Mouse (Mus musculus): Measurements from ENCODE around the gene Nit2. TPM values are rescaled to one million over a fixed set of nuclear protein-coding genes. Genes with fewer than 3 reads are reported as not detected.

The Nit2 gene
- polyA plus RNA-seq, 1 experiment from 2014 or later, result 84.4 TPM

GRCm38 (mm10) chr16:57126268-57126667 lies 40.9 kb downstream of the Nit2 start:
- DNase-seq (ENCODE audit: low spot score), result no peak
- 88% methylated on average over 4 of the region's 4 CpGs for WGBS

GRCm38 (mm10) chr16:57122682-57123445 lies 44.3 kb downstream of the Nit2 start:
- WGBS, result 41% methylated on average over 6 of the region's 6 CpGs
- no peak for DNase-seq (ENCODE audit: low spot score)

More at GRCm38 (mm10) chr16:57126268-57126667, 40.9 kb downstream of the Nit2 start:
- Histone ChIP-seq H3K4me1 (replicated peaks; ENCODE audit: control insufficient read depth, insufficient read depth, low read length) (peaks cover 18% of the 10 kb centered on the region), H3K27ac (ENCODE audit: low read depth) (no peak overlapping the region), H3K27me3 (replicated peaks; ENCODE audit: control insufficient read depth, insufficient read depth, low read length) (no peaks in the 10 kb centered on the region), H3K4me2 (ENCODE audit: low read length) (no peak overlapping the region), H3K36me3 (ENCODE audit: control insufficient read depth, insufficient read depth, low read length) (peaks cover 4% of the 10 kb centered on the region; the same call in 1 of the 2 replicates), H3K4me3 (ENCODE audit: low read depth, low read length) (no peak overlapping the region), H3K9me3 (ENCODE audit: control insufficient read depth, low read length) (no peaks in the 10 kb centered on the region), H3K9ac (ENCODE audit: low read length) (no peak overlapping the region)
- no peak for ATAC-seq (replicated peaks; ENCODE audit: low FRiP score, low TSS enrichment, low read depth)

GRCm38 (mm10) chr16:57121816-57122415 lies 45.2 kb downstream of the Nit2 start:
- Histone ChIP-seq H3K9ac (ENCODE audit: low read length) (peak overlapping the region; percentile 92), H3K4me3 (ENCODE audit: low read depth, low read length) (peak overlapping the region; percentile 95), H3K27me3 (replicated peaks; ENCODE audit: control insufficient read depth, insufficient read depth, low read length) (no peaks in the 10 kb centered on the region), H3K9me3 (ENCODE audit: control insufficient read depth, low read length) (no peaks in the 10 kb centered on the region), H3K27ac (ENCODE audit: low read depth) (peak overlapping the region; percentile 90), H3K36me3 (ENCODE audit: control insufficient read depth, insufficient read depth, low read length) (peaks cover 4% of the 10 kb centered on the region; the same call in 1 of the 2 replicates), H3K4me1 (replicated peaks; ENCODE audit: control insufficient read depth, insufficient read depth, low read length) (peaks cover 15% of the 10 kb centered on the region), H3K4me2 (ENCODE audit: low read length) (peak overlapping the region; percentile 83)
- WGBS, result under 1% methylated on average over 58 of the region's 59 CpGs
- ATAC-seq (replicated peaks; ENCODE audit: low FRiP score, low TSS enrichment, low read depth) (peak; percentile 58), DNase-seq (ENCODE audit: low spot score) (no peak)

More at GRCm38 (mm10) chr16:57122682-57123445, 44.3 kb downstream of the Nit2 start:
- Histone ChIP-seq H3K36me3 (ENCODE audit: control insufficient read depth, insufficient read depth, low read length) (peaks cover 4% of the 10 kb centered on the region; the same call in 1 of the 2 replicates), H3K27ac (ENCODE audit: low read depth) (no peak overlapping the region), H3K4me1 (replicated peaks; ENCODE audit: control insufficient read depth, insufficient read depth, low read length) (peaks cover 15% of the 10 kb centered on the region), H3K9ac (ENCODE audit: low read length) (peak overlapping the region; percentile 92), H3K4me3 (ENCODE audit: low read depth, low read length) (peak overlapping the region; percentile 95), H3K4me2 (ENCODE audit: low read length) (peak overlapping the region; percentile 83), H3K27me3 (replicated peaks; ENCODE audit: control insufficient read depth, insufficient read depth, low read length) (no peaks in the 10 kb centered on the region), H3K9me3 (ENCODE audit: control insufficient read depth, low read length) (no peaks in the 10 kb centered on the region)
- no peak for ATAC-seq (replicated peaks; ENCODE audit: low FRiP score, low TSS enrichment, low read depth)

- Histone ChIP-seq H3K4me3 (ENCODE audit: low read depth, low read length) (peak within 1 kb of the TSS; percentile 95), H3K27me3 (replicated peaks; ENCODE audit: control insufficient read depth, insufficient read depth, low read length) (no peaks in the 10 kb centered on the region), H3K4me2 (ENCODE audit: low read length) (peak within 1 kb of the TSS; percentile 83), H3K4me1 (replicated peaks; ENCODE audit: control insufficient read depth, insufficient read depth, low read length) (peaks cover 15% of the 10 kb centered on the region), H3K36me3 (ENCODE audit: control insufficient read depth, insufficient read depth, low read length) (peaks cover 4% of the 10 kb centered on the region; the same call in 1 of the 2 replicates), H3K27ac (ENCODE audit: low read depth) (peak within 1 kb of the TSS; percentile 90), H3K9me3 (ENCODE audit: control insufficient read depth, low read length) (no peaks in the 10 kb centered on the region), H3K9ac (ENCODE audit: low read length) (peak within 1 kb of the TSS; percentile 92)
- ATAC-seq (replicated peaks; ENCODE audit: low FRiP score, low TSS enrichment, low read depth) (peak; percentile 99), DNase-seq (ENCODE audit: low spot score) (peak; percentile 97)
- WGBS, result under 1% methylated on average over 32 of the region's 37 CpGs
Observed at GRCm38 (mm10) chr16:57120913-57121815, 46.0 kb downstream of the Nit2 start, which contains the start of gene Tomm70a. Tomm70a (plus strand) TSS chr16:57121703.

GRCm38 (mm10) chr16:57117562-57117961 lies 49.6 kb downstream of the Nit2 start:
- ATAC-seq (replicated peaks; ENCODE audit: low FRiP score, low TSS enrichment, low read depth) (no peak), DNase-seq (ENCODE audit: low spot score) (no peak)
- H3K36me3 ChIP-seq (ENCODE audit: control insufficient read depth, insufficient read depth, low read length), result no peaks in the 10 kb centered on the region
- H3K27me3 ChIP-seq (replicated peaks; ENCODE audit: control insufficient read depth, insufficient read depth, low read length), result no peaks in the 10 kb centered on the region
- no peak overlapping the region for H3K4me3 ChIP-seq (ENCODE audit: low read depth, low read length)
- H3K4me1 ChIP-seq (replicated peaks; ENCODE audit: control insufficient read depth, insufficient read depth, low read length), result peaks cover under 1% of the 10 kb centered on the region; the same call in 1 of the 2 replicates
- H3K4me2 ChIP-seq (ENCODE audit: low read length), result no peak overlapping the region
- no peak overlapping the region for H3K27ac ChIP-seq (ENCODE audit: low read depth)
- no peaks in the 10 kb centered on the region for H3K9me3 ChIP-seq (ENCODE audit: control insufficient read depth, low read length)
- whole genome bisulfite sequencing, result 86% methylated on average over 2 of the region's 2 CpGs
- no peak overlapping the region for H3K9ac ChIP-seq (ENCODE audit: low read length)

GRCm38 (mm10) chr16:57116066-57116465 lies 51.1 kb downstream of the Nit2 start:
- H3K9me3 ChIP-seq (ENCODE audit: control insufficient read depth, low read length), result no peaks in the 10 kb centered on the region
- H3K9ac ChIP-seq (ENCODE audit: low read length), result no peak overlapping the region
- H3K27me3 ChIP-seq (replicated peaks; ENCODE audit: control insufficient read depth, insufficient read depth, low read length), result no peaks in the 10 kb centered on the region
- no peaks in the 10 kb centered on the region for H3K4me1 ChIP-seq (replicated peaks; ENCODE audit: control insufficient read depth, insufficient read depth, low read length)
- no peak overlapping the region for H3K27ac ChIP-seq (ENCODE audit: low read depth)
- no peak overlapping the region for H3K4me3 ChIP-seq (ENCODE audit: low read depth, low read length)
- no peak overlapping the region for H3K4me2 ChIP-seq (ENCODE audit: low read length)
- DNase-seq (ENCODE audit: low spot score) (no peak), ATAC-seq (replicated peaks; ENCODE audit: low FRiP score, low TSS enrichment, low read depth) (no peak)
- H3K36me3 ChIP-seq (ENCODE audit: control insufficient read depth, insufficient read depth, low read length), result no peaks in the 10 kb centered on the region

Other genes starting within 250 kb of the Nit2 start
- not detected in 2 replicates for gene Lnp1, start 239.3 kb downstream of the Nit2 start, polyA plus RNA-seq (2014; fragmentation: Nextera tagmentation; extraction: Ambion mirVana)
- 0.08 TPM in 1 of 2 replicates, not detected in the other for gene Tmem45a2, start 96.0 kb downstream of the Nit2 start, polyA plus RNA-seq (2014; fragmentation: Nextera tagmentation; extraction: Ambion mirVana)
- 58.5 and 61.4 TPM in 2 replicates for gene Tomm70a, start 45.6 kb downstream of the Nit2 start, polyA plus RNA-seq (2014; fragmentation: Nextera tagmentation; extraction: Ambion mirVana)
- gene Tbc1d23, start 64.2 kb upstream of the Nit2 start, polyA plus RNA-seq (2014; fragmentation: Nextera tagmentation; extraction: Ambion mirVana), result 27.5 and 28.8 TPM in 2 replicates
- gene Tmem30c, start 125.5 kb upstream of the Nit2 start, polyA plus RNA-seq (2014; fragmentation: Nextera tagmentation; extraction: Ambion mirVana), result 0.12 TPM in 1 of 2 replicates, not detected in the other
- gene Filip1l, start 185.8 kb upstream of the Nit2 start, polyA plus RNA-seq (2014; fragmentation: Nextera tagmentation; extraction: Ambion mirVana), result 38.2 and 41.4 TPM in 2 replicates